Mouse (Mus musculus): ENCODE data around the gene H1foo. TPM values are rescaled to one million over a fixed set of nuclear protein-coding genes. Genes with fewer than 3 reads are reported as not detected.

The H1foo gene
- total and polyA plus RNA-seq, 3 experiments: not detected

- H3K27me3 ChIP-seq (ENCODE audit: insufficient read depth, low read length): peaks cover 11% of the 10 kb centered on the region; the same call in 1 of the 2 replicates
- H3K9me3 ChIP-seq (replicated peaks): no peaks in the 10 kb centered on the region
- DNase-seq (ENCODE audit: low spot score) (no peak), ATAC-seq (ENCODE audit: extremely low read depth, insufficient number of reproducible peaks, low FRiP score, poor library complexity, severe bottlenecking) (no peak)
- no peaks in the 10 kb centered on the region for H3K4me1 ChIP-seq (ENCODE audit: insufficient read depth, low read depth, low read length)
- no peaks in the 10 kb centered on the region for H3K36me3 ChIP-seq (replicated peaks)
- H3K4me3 ChIP-seq (ENCODE audit: low read depth, low read length): no peak overlapping the region
- TF ChIP-seq GATA2 (IDR thresholded peaks at IDR 0.05; ENCODE audit: borderline replicate concordance, low read depth, low read length): no peak
- TF ChIP-seq GATA1 (IDR thresholded peaks at IDR 0.05; ENCODE audit: borderline replicate concordance, low read length): no peak
- TF ChIP-seq POLR2AphosphoS5 (IDR thresholded peaks at IDR 0.05; ENCODE audit: insufficient replicate concordance, low read depth, low read length): no peak
- TF ChIP-seq TAL1 (conservative IDR thresholded peaks at IDR 0.05; ENCODE audit: low read depth, low read length): no peak
- TF ChIP-seq CTCF (IDR thresholded peaks at IDR 0.05; ENCODE audit: low read depth, low read length): no peak
These were observed 26.1 kb upstream of the H1foo start for GRCm38 (mm10) chr6:115918615-115919014.

DNA sequence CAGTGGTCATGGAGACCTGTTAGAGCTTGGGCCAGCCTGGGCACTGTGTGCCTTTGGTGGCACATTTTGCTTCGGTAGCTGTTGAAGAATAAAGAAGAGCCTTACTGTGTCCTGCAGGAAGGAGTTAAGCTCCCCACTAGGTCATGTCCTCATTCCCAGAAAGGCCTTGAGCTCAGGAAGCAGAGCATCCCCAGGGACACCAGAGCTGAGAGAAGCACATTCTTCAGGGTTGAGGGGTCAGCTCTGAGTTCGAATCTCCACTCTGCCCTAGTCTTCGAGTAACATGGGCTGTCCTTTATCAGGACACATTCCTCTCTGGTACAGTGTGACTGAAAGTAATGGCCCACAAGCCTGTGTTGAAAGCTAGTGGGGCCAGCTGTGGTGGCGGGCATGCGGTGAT lies 24.9 kb upstream of the H1foo start:
- Histone ChIP-seq H3K9me3 (replicated peaks) (no peaks in the 10 kb centered on the region), H3K36me3 (replicated peaks) (no peaks in the 10 kb centered on the region), H3K27me3 (ENCODE audit: insufficient read depth, low read length) (peaks cover 14% of the 10 kb centered on the region; the same call in 1 of the 2 replicates), H3K4me1 (ENCODE audit: insufficient read depth, low read depth, low read length) (no peaks in the 10 kb centered on the region), H3K4me3 (ENCODE audit: low read depth, low read length) (no peak overlapping the region)
- ATAC-seq (ENCODE audit: extremely low read depth, insufficient number of reproducible peaks, low FRiP score, poor library complexity, severe bottlenecking) (no peak), DNase-seq (ENCODE audit: low spot score) (no peak)
- TF ChIP-seq TAL1 (conservative IDR thresholded peaks at IDR 0.05; ENCODE audit: low read depth, low read length) (no peak), POLR2AphosphoS5 (IDR thresholded peaks at IDR 0.05; ENCODE audit: insufficient replicate concordance, low read depth, low read length) (no peak), GATA1 (IDR thresholded peaks at IDR 0.05; ENCODE audit: borderline replicate concordance, low read length) (no peak), CTCF (IDR thresholded peaks at IDR 0.05; ENCODE audit: low read depth, low read length) (no peak), GATA2 (IDR thresholded peaks at IDR 0.05; ENCODE audit: borderline replicate concordance, low read depth, low read length) (no peak)

DNA sequence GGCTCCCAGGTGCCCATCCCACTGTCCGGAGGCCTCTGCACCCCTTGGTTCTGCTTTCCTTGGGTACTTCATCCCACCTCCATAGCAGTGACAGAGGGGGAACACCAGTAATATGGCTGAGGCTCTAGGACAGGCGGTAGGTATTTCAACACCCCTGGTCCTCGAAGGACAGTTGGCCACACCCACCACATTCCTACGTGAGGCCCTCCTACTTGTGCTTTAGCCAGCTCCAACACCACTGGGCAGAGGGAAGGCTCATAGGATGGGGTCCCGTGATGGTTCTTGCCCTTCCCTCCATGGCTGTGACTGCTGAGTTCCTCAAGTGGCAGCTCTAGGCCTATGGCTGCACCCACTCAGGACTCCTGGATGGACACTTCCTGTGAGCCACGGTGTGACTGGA lies 19.9 kb upstream of the H1foo start:
- Histone ChIP-seq H3K4me1 (ENCODE audit: insufficient read depth, low read depth, low read length) (no peaks in the 10 kb centered on the region), H3K27me3 (ENCODE audit: insufficient read depth, low read length) (peaks cover 9% of the 10 kb centered on the region; the same call in 1 of the 2 replicates), H3K4me3 (ENCODE audit: low read depth, low read length) (no peak overlapping the region), H3K36me3 (replicated peaks) (no peaks in the 10 kb centered on the region), H3K9me3 (replicated peaks) (no peaks in the 10 kb centered on the region)
- TF ChIP-seq GATA2 (IDR thresholded peaks at IDR 0.05; ENCODE audit: borderline replicate concordance, low read depth, low read length): no peak
- no peak for TF ChIP-seq POLR2AphosphoS5 (IDR thresholded peaks at IDR 0.05; ENCODE audit: insufficient replicate concordance, low read depth, low read length)
- TF ChIP-seq TAL1 (conservative IDR thresholded peaks at IDR 0.05; ENCODE audit: low read depth, low read length): no peak
- TF ChIP-seq GATA1 (IDR thresholded peaks at IDR 0.05; ENCODE audit: borderline replicate concordance, low read length): no peak
- TF ChIP-seq CTCF (IDR thresholded peaks at IDR 0.05; ENCODE audit: low read depth, low read length): no peak
- DNase-seq (ENCODE audit: low spot score) (no peak), ATAC-seq (ENCODE audit: extremely low read depth, insufficient number of reproducible peaks, low FRiP score, poor library complexity, severe bottlenecking) (no peak)

DNA sequence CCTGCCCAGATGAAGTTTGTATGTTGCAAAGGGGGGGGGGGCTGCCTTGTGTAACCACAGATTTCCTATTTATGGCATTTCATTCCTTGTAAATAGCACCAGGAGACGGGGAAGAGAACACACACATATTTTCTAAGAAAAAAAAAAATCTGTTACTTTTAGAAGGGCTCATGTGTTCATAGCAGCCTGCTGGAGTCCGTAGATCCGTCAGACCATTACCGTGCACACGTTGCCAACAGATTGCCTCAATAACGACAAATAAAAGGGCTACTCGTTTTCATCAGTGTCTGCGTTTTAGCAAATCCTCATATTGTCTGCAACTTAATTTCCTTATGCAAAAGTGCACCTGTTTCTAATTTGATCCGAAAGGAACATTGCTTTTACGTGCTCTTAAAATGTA lies 18.3 kb upstream of the H1foo start:
- ATAC-seq (ENCODE audit: extremely low read depth, insufficient number of reproducible peaks, low FRiP score, poor library complexity, severe bottlenecking) (no peak), DNase-seq (ENCODE audit: low spot score) (no peak)
- Histone ChIP-seq H3K4me1 (ENCODE audit: insufficient read depth, low read depth, low read length) (no peaks in the 10 kb centered on the region), H3K27me3 (ENCODE audit: insufficient read depth, low read length) (peaks cover 9% of the 10 kb centered on the region; the same call in 1 of the 2 replicates), H3K36me3 (replicated peaks) (no peaks in the 10 kb centered on the region), H3K4me3 (ENCODE audit: low read depth, low read length) (no peak overlapping the region), H3K9me3 (replicated peaks) (no peaks in the 10 kb centered on the region)
- TF ChIP-seq TAL1 (conservative IDR thresholded peaks at IDR 0.05; ENCODE audit: low read depth, low read length) (no peak), GATA1 (IDR thresholded peaks at IDR 0.05; ENCODE audit: borderline replicate concordance, low read length) (no peak), POLR2AphosphoS5 (IDR thresholded peaks at IDR 0.05; ENCODE audit: insufficient replicate concordance, low read depth, low read length) (no peak), CTCF (IDR thresholded peaks at IDR 0.05; ENCODE audit: low read depth, low read length) (no peak), GATA2 (IDR thresholded peaks at IDR 0.05; ENCODE audit: borderline replicate concordance, low read depth, low read length) (no peak)

DNA sequence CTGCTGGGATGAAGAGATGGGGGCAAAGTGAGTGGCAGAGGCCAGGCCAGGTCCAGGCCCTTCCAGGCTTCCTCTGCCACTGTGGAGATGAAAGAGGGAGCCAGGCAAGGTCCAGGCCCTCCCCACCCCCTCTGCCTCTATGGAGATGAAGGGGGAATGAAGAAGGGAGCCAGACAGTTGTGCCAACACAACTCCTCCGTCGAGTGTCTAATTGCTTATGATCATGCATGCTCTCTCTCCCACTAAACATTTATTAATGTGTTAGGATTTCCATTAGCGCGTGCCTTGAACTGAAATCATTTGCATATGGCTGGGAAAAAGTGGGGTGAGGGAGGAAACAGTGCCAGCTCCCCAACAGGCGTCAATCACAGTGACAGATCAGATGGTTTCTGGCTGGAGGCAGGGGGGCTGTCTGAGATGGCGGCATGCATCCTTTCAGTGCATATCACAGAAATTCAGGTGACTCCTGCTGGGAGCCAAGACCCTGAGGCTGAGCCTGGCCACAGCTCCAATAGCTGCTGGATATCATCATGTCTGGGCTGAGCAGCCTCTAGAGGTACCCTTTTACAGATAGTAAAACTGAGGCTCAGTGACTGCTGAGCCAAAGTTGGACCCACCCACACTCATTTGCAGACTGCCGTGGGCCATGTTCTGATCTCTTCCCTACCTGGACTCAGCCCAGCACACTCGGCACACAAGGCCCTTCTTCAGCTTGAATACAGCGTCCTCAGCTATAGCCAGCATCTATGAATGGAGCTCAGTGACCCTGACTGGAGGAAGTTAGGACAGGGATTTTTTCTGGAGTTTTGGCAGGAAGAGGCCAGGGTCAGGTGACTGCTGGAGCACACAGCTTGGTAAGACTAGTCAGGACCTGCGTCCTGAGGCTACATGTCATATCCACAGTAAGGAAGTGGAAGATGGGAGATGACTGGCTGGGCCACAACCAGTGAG lies 17.2 kb upstream of the H1foo start:
- Histone ChIP-seq H3K4me3 (ENCODE audit: low read depth, low read length) (no peak overlapping the region), H3K27me3 (ENCODE audit: insufficient read depth, low read length) (peaks cover 9% of the 10 kb centered on the region; the same call in 1 of the 2 replicates), H3K36me3 (replicated peaks) (no peaks in the 10 kb centered on the region), H3K9me3 (replicated peaks) (no peaks in the 10 kb centered on the region), H3K4me1 (ENCODE audit: insufficient read depth, low read depth, low read length) (no peaks in the 10 kb centered on the region)
- no peak for DNase-seq (ENCODE audit: low spot score)
- no peak for ATAC-seq (ENCODE audit: extremely low read depth, insufficient number of reproducible peaks, low FRiP score, poor library complexity, severe bottlenecking)
- TF ChIP-seq GATA1 (IDR thresholded peaks at IDR 0.05; ENCODE audit: borderline replicate concordance, low read length) (no peak), GATA2 (IDR thresholded peaks at IDR 0.05; ENCODE audit: borderline replicate concordance, low read depth, low read length) (no peak), CTCF (IDR thresholded peaks at IDR 0.05; ENCODE audit: low read depth, low read length) (no peak), TAL1 (conservative IDR thresholded peaks at IDR 0.05; ENCODE audit: low read depth, low read length) (no peak), POLR2AphosphoS5 (IDR thresholded peaks at IDR 0.05; ENCODE audit: insufficient replicate concordance, low read depth, low read length) (no peak)

GRCm38 (mm10) chr6:115930018-115930417 lies 14.7 kb upstream of the H1foo start:
- H3K27me3 ChIP-seq (ENCODE audit: insufficient read depth, low read length): peaks cover 3% of the 10 kb centered on the region; the same call in 1 of the 2 replicates
- no peaks in the 10 kb centered on the region for H3K4me1 ChIP-seq (ENCODE audit: insufficient read depth, low read depth, low read length)
- TF ChIP-seq TAL1 (conservative IDR thresholded peaks at IDR 0.05; ENCODE audit: low read depth, low read length) (no peak), GATA1 (IDR thresholded peaks at IDR 0.05; ENCODE audit: borderline replicate concordance, low read length) (no peak), CTCF (IDR thresholded peaks at IDR 0.05; ENCODE audit: low read depth, low read length) (no peak), POLR2AphosphoS5 (IDR thresholded peaks at IDR 0.05; ENCODE audit: insufficient replicate concordance, low read depth, low read length) (no peak), GATA2 (IDR thresholded peaks at IDR 0.05; ENCODE audit: borderline replicate concordance, low read depth, low read length) (no peak)
- no peaks in the 10 kb centered on the region for H3K9me3 ChIP-seq (replicated peaks)
- no peak for DNase-seq (ENCODE audit: low spot score)
- H3K36me3 ChIP-seq (replicated peaks): no peaks in the 10 kb centered on the region
- H3K4me3 ChIP-seq (ENCODE audit: low read depth, low read length): no peak overlapping the region
- no peak for ATAC-seq (ENCODE audit: extremely low read depth, insufficient number of reproducible peaks, low FRiP score, poor library complexity, severe bottlenecking)
